Mouse (Mus musculus) midbrain, embryonic 14.5 days (tissue): Measurements from ENCODE around the gene Stpg2. TPM values are rescaled to one million over a fixed set of nuclear protein-coding genes. Genes with fewer than 3 reads are reported as not detected.
"Not testable (repeated sequence)": the region's sequence is repeated elsewhere in the genome, so short reads cannot be mapped to it uniquely, and the experiment has no call there.

Experiments
- ATAC-seq: fragments of 200-750 bp; cut with Nextera tagmentation; 2 replicates; pipeline ENCODE4 v1.8.0; 2017; ENCODE audit warnings: moderate number of reproducible peaks, moderate library complexity; ENCODE audit not compliant: low FRiP score, low TSS enrichment
- DNase-seq: peaks from one replicate; pipeline ENCODE4 v3.0.0-alpha.2; 2015
- H3K27ac ChIP-seq: fragments of 300-500 bp; sonication (generic); replicated peaks from 2 replicates; pipeline ENCODE4 v1.5.1; 2014; ENCODE audit warnings: mild to moderate bottlenecking, low read depth, low read length, moderate library complexity
- H3K27me3 ChIP-seq: fragments of 300-500 bp; sonication (generic); 2 replicates; pipeline ENCODE4 v1.6.1; 2014; ENCODE audit warnings: low read length, control low read depth, mixed read lengths; ENCODE audit not compliant: control insufficient read depth, insufficient read depth
- H3K36me3 ChIP-seq: fragments of 300-500 bp; sonication (generic); 2 replicates; pipeline ENCODE4 v1.6.1; 2014; ENCODE audit warnings: low read length, control low read depth; ENCODE audit not compliant: control insufficient read depth, insufficient read depth
- H3K4me1 ChIP-seq: fragments of 300-500 bp; sonication (generic); 2 replicates; pipeline ENCODE4 v1.6.1; 2014; ENCODE audit warnings: mild to moderate bottlenecking, antibody characterized with exemption, low read length, control low read depth; ENCODE audit not compliant: control insufficient read depth, insufficient read depth
- H3K4me2 ChIP-seq: fragments of 300-500 bp; sonication (generic); 2 replicates; pipeline ENCODE4 v1.6.1; 2014; ENCODE audit warnings: mild to moderate bottlenecking, low read length, moderate library complexity
- H3K4me3 ChIP-seq: fragments of 300-500 bp; sonication (generic); replicated peaks from 2 replicates; pipeline ENCODE4 v1.5.1; 2014; ENCODE audit warnings: low read depth, low read length
- H3K9ac ChIP-seq: fragments of 300-500 bp; sonication (generic); replicated peaks from 2 replicates; pipeline ENCODE4 v1.6.1; 2014; ENCODE audit warnings: mild to moderate bottlenecking, low read length, moderate library complexity
- H3K9me3 ChIP-seq: fragments of 300-500 bp; sonication (generic); 2 replicates; pipeline ENCODE4 v1.6.1; 2016; ENCODE audit warnings: low read length, control low read depth, mixed read lengths; ENCODE audit not compliant: control insufficient read depth
- WGBS: fragments of 180-500 bp; shearing (Covaris S2); extraction: QIAGEN DNeasy Blood & Tissue Kit; methylation state at CpG from one replicate; pipeline ENCODE4 v1.1.7; 2014; 5-methylcytosine and 5-hydroxymethylcytosine counted together
- polyA plus RNA-seq: library from polyadenylated mRNA; unstranded; fragments of >200 nt; fragmentation: Nextera tagmentation; extraction: Ambion mirVana; gene quantifications from 2 replicates; pipeline ENCODE4 v1.2.1, GENCODE M21; 2014

The Stpg2 gene
- polyA plus RNA-seq, 1 experiment from 2014 or later, result 0.20 TPM

DNA sequence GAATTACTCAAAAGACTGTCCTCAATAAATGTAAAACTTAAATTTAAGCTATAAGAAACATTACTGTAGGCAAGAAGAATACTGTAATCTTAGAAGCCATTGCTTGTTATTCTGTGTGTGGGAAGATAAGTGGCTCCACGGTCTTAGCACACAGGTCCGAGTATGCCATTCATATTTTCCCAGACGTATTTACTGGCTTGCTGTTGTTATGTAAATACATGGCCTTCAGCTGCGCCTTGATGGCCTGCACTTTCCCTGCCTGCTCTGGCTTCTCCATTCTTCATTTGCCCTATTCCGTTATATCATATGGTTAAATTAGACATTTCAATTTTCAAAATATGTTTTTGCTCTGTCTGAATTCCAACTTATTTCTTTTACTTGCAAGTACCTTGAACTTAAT, 296.7 kb downstream of the Stpg2 start:
- Histone ChIP-seq H3K9me3 (no peaks in the 10 kb centered on the region), H3K36me3 (no peaks in the 10 kb centered on the region), H3K4me1 (no peaks in the 10 kb centered on the region), H3K4me2 (no peak overlapping the region), H3K27ac (no peak overlapping the region), H3K4me3 (no peak overlapping the region), H3K9ac (no peak overlapping the region), H3K27me3 (no peaks in the 10 kb centered on the region)
- DNase-seq, result peak; percentile 10
- 25% methylated on average over 5 of the region's 5 CpGs for WGBS
- ATAC-seq, result no peak

DNA sequence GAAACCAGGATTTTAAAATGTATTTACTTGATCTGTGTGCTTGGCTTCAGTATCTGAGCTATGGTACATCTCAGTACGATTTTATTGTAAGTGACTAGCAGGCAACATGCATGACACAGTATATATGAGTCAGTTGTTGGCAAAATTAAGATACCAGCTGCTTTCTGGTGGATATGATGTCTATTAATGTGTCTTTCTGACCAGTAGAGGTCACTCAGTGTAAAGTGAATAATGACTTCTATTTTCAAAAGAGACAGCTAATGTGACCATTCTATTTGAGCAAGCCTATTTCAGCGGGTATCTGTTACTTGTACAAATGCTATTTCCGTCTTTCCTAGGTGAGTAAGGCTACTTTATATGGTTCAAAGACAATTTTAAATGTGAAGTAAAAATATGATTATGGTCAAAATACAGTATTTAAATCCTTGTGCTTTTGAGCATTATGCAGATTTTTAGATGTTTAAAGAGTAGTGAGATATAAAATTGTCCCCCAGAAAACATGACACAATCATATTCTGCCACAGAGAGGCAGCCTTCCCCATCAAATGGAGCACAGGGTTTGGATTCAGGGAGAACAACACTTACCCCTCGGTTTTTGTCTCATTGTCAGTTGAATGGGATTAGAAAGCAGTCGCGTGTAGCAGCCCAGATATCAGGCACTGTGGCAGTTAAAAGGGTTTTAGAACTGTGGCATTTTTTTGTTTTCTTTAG, 303.9 kb downstream of the Stpg2 start:
- WGBS, result 31% methylated on average over 6 of the region's 6 CpGs
- Histone ChIP-seq H3K27ac (no peak overlapping the region), H3K27me3 (no peaks in the 10 kb centered on the region), H3K36me3 (no peaks in the 10 kb centered on the region), H3K4me3 (no peak overlapping the region), H3K9me3 (no peaks in the 10 kb centered on the region), H3K9ac (no peak overlapping the region), H3K4me1 (no peaks in the 10 kb centered on the region; the same call in 1 of the 2 replicates), H3K4me2 (no peak overlapping the region)
- ATAC-seq (peak; percentile 84; the same call in 1 of the 2 replicates), DNase-seq (peak; percentile 77)

DNA sequence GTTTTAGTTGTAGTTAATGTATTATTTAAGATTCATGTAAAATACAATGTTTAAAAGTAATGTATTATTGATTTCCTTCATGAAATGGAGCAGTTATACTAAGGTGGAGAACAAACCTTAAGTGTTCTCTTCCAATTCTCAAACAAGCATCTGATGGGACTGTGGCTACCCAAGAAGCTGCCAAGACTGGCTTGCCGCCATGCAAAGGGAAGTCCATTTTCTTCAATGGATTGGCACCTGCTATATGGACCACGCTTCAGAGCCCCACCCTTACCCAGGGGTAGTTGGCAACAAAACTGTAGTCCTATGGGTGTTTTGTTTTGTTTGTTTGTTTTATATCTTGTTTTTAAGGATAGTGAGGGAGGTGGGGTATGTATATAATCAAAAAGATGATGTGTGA, 373.0 kb downstream of the Stpg2 start:
- ATAC-seq, result no peak
- H3K9me3 ChIP-seq, result no peaks in the 10 kb centered on the region
- H3K9ac ChIP-seq, result no peak overlapping the region
- no peaks in the 10 kb centered on the region for H3K36me3 ChIP-seq
- 93% methylated on average over 2 of the region's 2 CpGs for WGBS
- no peaks in the 10 kb centered on the region for H3K27me3 ChIP-seq
- H3K4me1 ChIP-seq, result no peaks in the 10 kb centered on the region
- no peak overlapping the region for H3K27ac ChIP-seq
- no peak for DNase-seq
- no peak overlapping the region for H3K4me3 ChIP-seq
- no peak overlapping the region for H3K4me2 ChIP-seq

DNA sequence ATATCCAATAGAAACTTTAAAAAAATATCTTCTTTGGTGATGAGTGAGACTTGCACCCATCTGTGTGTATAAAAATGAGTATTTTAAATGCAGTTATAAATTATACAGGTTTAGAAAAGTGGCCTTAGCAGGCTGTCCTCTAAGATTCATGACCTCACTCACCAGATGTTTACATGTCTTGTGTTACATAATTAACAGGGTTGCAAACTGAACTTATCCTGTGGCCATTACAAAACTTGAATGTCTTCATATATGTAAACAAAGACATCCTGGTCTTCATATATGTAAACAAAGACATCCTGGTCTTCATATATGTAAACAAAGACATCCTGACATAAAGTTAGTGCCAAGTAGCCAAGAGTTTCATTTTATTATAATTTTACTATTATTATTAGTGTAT, 375.8 kb downstream of the Stpg2 start:
- no peak for ATAC-seq
- H3K9ac ChIP-seq, result no peak overlapping the region

DNA sequence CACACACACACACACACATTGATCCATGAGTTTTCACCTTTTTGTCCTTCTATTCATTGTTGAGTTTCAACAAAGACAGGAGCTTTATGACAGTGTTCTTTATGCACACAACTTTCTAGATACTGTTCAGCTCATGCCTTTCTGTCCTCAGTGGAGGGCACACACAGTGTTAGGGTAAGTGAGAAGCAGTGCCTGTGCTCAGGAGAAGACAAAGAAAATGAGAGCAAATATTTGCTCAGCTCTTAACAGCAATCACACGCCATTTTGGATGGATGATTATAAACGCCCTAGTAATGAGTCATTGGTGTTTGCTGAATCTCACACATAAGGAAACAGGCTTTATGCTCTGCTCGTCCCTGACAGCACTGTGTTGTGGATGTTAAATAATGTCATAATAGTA, 394.0 kb downstream of the Stpg2 start:
- Histone ChIP-seq H3K27me3 (no peaks in the 10 kb centered on the region), H3K27ac (no peak overlapping the region), H3K4me2 (no peak overlapping the region), H3K36me3 (no peaks in the 10 kb centered on the region), H3K9ac (no peak overlapping the region), H3K4me3 (no peak overlapping the region), H3K4me1 (no peaks in the 10 kb centered on the region), H3K9me3 (no peaks in the 10 kb centered on the region)
- ATAC-seq (no peak), DNase-seq (no peak)
- 81% methylated on average over 3 of the region's 3 CpGs for WGBS

More for the DNA sequence above, 375.8 kb downstream of the Stpg2 start:
- H3K4me2 ChIP-seq, result no peak overlapping the region
- H3K27ac ChIP-seq, result no peak overlapping the region
- H3K4me1 ChIP-seq, result no peaks in the 10 kb centered on the region
- no peaks in the 10 kb centered on the region for H3K27me3 ChIP-seq
- no peaks in the 10 kb centered on the region for H3K9me3 ChIP-seq
- H3K4me3 ChIP-seq, result no peak overlapping the region
- DNase-seq, result no peak
- no peaks in the 10 kb centered on the region for H3K36me3 ChIP-seq

DNA sequence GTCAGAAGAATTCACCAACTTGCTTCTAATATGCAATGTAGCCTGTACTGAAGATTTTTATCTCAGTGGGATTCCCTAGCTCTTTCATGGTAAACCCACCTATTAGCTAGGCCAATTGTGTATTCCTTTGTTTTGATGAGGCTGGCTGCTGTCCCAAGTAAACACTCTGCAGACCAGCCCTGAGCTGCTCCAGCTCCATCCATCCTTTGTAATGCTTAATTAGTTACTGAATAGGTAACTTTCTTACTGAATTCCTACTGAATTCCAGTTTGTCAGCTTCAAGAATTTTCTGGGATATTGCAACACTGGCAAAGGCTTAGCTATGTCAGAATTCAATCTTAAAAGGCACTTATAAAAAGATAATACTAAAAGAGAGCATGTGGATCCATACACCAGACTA, 402.8 kb downstream of the Stpg2 start:
- H3K9ac ChIP-seq, H3K36me3 ChIP-seq, DNase-seq, H3K4me3 ChIP-seq, H3K4me2 ChIP-seq, H3K27me3 ChIP-seq, H3K4me1 ChIP-seq, H3K27ac ChIP-seq, ATAC-seq, H3K9me3 ChIP-seq: not testable (repeated sequence)

DNA sequence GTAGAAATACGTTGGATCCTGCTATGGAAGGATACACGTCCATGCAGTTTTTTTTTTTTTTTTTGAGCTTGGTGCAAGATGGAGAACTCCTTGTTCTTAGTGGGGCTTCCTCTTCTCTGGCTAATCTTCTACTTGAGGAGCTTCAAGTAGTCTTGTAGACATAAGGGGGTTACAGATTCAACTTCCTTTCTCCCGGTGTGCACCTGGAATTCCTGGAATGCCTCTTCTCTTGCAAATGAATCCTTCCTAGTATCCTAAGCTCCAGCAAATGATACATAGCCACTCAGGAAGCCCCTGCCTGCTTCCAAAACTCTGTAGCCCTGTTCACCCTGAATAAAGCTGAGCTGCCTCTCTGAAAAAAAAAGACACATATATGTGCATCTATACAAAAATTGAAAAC, 409.1 kb downstream of the Stpg2 start:
- no peak for ATAC-seq
- H3K27ac ChIP-seq, result no peak overlapping the region
- no peak overlapping the region for H3K9ac ChIP-seq
- DNase-seq, result no peak
- 67% methylated on average over 3 of the region's 3 CpGs for WGBS
- no peaks in the 10 kb centered on the region for H3K27me3 ChIP-seq
- H3K4me1 ChIP-seq, result no peaks in the 10 kb centered on the region
- H3K4me3 ChIP-seq, result no peak overlapping the region
- H3K4me2 ChIP-seq, result no peak overlapping the region
- no peaks in the 10 kb centered on the region for H3K9me3 ChIP-seq
- H3K36me3 ChIP-seq, result no peaks in the 10 kb centered on the region

DNA sequence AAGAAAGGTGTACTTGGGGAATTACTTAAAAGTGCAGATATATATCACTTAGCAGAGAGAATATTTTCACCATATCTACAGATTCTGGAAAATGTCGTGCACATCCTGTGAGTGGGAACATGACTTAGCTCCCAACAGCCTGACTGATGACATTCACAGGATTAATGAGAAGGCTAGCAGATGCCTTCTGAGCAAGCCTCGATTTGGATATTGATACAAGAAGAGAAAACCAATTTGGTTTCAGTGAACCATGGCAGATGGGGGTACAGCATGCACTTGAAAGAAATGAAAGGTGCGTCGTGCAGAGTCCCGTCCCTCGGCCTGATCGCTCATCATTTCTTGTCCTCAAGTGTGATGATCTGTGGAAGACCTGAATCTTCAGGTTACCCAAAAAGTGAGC, 410.3 kb downstream of the Stpg2 start:
- Histone ChIP-seq H3K9me3 (no peaks in the 10 kb centered on the region), H3K4me3 (no peak overlapping the region), H3K9ac (no peak overlapping the region), H3K27ac (no peak overlapping the region), H3K36me3 (no peaks in the 10 kb centered on the region), H3K4me2 (no peak overlapping the region), H3K4me1 (no peaks in the 10 kb centered on the region), H3K27me3 (no peaks in the 10 kb centered on the region)
- ATAC-seq (no peak), DNase-seq (no peak)
- WGBS, result 88% methylated on average over 7 of the region's 7 CpGs

DNA sequence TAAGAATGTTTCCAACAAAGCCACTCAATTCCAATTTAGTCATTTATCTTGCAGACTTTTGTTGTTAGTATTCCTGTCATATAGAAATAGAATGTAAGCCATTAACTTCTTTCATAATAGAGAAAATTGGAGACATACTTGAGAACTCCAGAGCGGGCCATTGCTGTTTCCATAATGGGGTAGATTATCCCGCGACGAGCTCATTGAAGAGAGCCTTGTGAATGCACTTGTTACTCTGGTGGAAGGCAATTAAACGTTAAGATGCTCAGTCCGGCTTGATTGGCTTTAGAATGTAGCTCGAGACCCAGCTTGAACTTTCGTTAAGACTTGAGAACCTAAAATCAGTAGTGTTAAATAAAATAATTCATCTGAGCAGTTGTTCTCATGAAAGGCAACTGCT, 432.4 kb downstream of the Stpg2 start:
- ATAC-seq (no peak), DNase-seq (no peak)
- no peak overlapping the region for H3K4me2 ChIP-seq
- H3K27me3 ChIP-seq, result no peaks in the 10 kb centered on the region
- H3K9me3 ChIP-seq, result no peaks in the 10 kb centered on the region
- WGBS, result 75% methylated on average over 8 of the region's 8 CpGs
- H3K27ac ChIP-seq, result no peak overlapping the region
- H3K4me3 ChIP-seq, result no peak overlapping the region
- H3K4me1 ChIP-seq, result no peaks in the 10 kb centered on the region
- H3K36me3 ChIP-seq, result no peaks in the 10 kb centered on the region
- H3K9ac ChIP-seq, result no peak overlapping the region
